Mouse (Mus musculus) left cerebral cortex, adult 11 months (tissue): ENCODE results near the gene Rasgrp2.

ENCODE experiments used
- DNase-seq: peaks from one replicate; pipeline ENCODE4 v3.0.0; 2022; ENCODE audit warnings: low spot score

The Rasgrp2 gene

GRCm38 (mm10) chr19:6382323-6382924 is 16.7 kb upstream of the Rasgrp2 start:
- DNase-seq = no peak

DNA sequence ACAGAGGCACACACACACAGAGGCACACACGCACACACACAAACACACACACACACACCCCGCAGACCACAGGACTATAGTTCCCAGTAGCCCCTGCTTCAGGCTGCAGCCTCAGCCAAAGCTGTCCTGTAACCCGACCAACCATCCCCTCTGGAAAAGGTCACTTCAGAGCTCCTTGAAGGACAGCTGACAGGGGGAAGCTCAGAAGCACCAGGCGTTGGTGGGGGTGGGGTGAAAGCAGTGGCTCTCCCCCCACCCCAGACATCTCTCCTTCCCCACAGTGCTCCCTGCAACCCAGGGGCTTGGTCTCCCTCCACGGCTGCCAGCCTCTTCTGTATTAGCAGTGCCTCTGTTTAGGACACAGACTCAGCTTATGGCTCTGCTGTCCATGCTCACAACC is 15.7 kb upstream of the Rasgrp2 start:
- DNase-seq = no peak

- no peak for DNase-seq
Observed at GRCm38 (mm10) chr19:6384128-6384527, 15.0 kb upstream of the Rasgrp2 start, which contains the start of gene Pygm. Gene Pygm (plus strand): TSS chr19:6384399.

DNA sequence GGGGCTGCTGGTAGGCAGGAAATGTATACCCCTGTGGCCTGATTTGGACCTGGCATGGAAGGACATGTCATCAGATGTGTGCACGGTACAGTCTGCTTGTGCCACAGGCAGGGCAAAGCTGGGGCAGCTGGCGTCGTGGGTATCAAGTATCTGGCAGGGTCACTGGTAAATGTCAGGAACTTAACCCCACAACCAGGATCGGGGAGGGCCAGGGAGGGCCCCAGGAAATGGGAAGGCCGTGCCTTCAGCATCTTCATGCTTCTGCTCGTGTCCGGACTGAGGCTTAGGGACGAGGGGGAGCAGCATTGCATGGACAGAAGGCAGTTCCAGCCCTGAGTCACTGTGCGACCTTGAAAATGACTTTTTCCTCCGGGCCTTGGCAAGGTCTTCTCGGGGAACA is 14.2 kb upstream of the Rasgrp2 start:
- no peak for DNase-seq

GRCm38 (mm10) chr19:6385419-6385818 is 13.7 kb upstream of the Rasgrp2 start:
- no peak for DNase-seq

- DNase-seq = no peak
Observed at GRCm38 (mm10) chr19:6385821-6386220, 13.3 kb upstream of the Rasgrp2 start.

DNA sequence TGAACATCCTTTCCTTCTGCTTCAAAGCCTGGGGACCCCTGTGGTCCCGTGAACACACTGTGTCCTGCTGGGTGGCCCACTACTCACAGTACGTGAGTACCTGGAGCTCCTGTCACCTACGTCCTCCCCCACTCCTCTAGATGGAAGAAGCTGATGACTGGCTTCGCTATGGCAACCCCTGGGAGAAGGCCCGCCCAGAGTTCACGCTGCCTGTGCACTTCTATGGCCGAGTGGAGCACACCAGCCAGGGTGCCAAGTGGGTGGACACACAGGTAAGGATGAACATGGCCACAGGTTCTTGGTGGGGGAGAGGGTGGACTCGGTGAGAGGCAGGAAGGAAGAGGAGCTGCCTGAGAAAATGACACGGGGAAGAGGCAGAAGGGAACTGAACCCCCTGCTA is 12.9 kb upstream of the Rasgrp2 start:
- no peak for DNase-seq

DNA sequence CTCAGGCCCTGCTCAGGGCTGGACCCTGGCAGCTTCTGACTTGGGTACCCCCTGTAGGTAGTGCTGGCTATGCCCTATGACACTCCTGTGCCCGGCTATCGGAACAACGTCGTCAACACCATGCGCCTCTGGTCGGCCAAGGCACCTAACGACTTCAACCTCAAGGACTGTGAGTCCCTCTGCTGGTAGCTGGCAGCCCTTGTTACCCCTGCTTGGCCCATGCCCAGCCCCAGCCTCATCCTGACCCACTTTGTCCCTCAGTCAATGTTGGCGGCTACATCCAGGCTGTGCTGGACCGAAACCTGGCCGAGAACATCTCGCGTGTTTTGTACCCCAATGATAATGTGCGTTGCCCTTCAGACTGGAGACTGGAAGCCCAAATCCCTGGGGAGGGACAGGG is 11.1 kb upstream of the Rasgrp2 start:
- DNase-seq = no peak

DNA sequence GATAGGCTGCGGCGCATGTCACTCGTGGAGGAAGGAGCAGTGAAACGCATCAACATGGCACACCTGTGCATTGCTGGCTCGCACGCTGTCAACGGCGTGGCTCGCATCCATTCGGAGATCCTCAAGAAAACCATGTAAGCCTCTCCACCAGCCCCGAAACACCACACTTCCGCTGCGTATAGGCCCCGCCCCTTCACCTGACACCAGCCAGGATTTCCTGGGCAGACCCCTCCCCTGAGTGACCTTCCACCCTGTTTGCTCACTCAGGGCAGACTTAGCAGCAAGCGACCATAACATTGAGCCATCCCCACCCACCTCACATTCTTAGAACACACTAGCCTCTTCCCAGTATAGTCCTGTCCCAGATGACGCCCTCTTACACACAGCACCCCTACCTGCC is 9.3 kb upstream of the Rasgrp2 start:
- DNase-seq = no peak

DNA sequence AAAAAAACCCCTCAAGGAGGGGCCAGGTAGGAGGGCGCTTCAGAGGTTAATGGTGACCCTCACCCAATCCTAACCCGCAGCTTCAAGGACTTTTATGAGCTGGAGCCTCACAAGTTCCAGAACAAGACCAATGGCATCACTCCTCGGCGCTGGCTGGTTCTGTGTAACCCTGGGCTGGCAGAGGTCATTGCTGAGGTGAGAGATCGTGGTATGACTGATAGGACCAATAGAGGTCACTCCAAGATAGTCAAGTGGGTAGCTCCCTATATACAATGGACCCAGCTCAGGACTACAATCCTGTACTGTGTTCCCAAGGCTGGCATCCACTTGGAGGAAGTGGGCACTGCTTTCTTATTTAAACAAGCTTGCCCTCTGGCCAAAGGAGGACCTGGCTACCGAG is 8.9 kb upstream of the Rasgrp2 start:
- no peak for DNase-seq

DNA sequence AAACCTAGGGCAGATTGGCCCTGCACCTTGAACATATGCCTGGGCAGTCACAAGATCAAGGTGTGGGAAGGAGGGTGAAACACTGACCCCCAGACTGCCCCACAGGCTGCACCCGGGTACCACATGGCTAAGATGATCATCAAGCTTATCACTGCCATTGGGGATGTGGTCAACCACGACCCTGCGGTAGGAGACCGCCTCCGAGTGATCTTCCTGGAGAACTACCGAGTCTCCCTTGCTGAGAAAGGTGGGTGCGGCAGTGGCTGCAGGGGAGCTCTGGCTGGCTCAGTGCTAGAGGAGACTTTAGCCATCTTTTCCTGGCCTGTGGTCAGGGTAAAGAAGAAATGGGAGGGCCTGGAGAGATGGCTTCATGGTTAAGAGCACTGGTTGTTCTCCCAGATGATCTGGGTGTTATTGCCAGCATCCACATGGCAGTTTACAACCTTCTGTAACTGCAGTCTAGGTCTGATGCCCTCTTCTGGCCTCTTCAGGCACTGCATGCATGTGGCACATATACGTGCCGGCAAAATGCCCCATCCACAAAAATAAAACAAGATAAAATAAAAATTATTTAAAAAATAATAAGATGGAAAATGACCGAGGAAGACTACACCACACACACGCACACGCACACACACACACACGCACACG is 6.3 kb upstream of the Rasgrp2 start:
- DNase-seq = no peak

GRCm38 (mm10) chr19:6393637-6394036 is 5.5 kb upstream of the Rasgrp2 start:
- DNase-seq = no peak

- DNase-seq = no peak
Observed at GRCm38 (mm10) chr19:6396237-6396636, 2.9 kb upstream of the Rasgrp2 start.

GRCm38 (mm10) chr19:6397582-6398249 is 1.4 kb upstream of the Rasgrp2 start:
- DNase-seq = no peak

DNA sequence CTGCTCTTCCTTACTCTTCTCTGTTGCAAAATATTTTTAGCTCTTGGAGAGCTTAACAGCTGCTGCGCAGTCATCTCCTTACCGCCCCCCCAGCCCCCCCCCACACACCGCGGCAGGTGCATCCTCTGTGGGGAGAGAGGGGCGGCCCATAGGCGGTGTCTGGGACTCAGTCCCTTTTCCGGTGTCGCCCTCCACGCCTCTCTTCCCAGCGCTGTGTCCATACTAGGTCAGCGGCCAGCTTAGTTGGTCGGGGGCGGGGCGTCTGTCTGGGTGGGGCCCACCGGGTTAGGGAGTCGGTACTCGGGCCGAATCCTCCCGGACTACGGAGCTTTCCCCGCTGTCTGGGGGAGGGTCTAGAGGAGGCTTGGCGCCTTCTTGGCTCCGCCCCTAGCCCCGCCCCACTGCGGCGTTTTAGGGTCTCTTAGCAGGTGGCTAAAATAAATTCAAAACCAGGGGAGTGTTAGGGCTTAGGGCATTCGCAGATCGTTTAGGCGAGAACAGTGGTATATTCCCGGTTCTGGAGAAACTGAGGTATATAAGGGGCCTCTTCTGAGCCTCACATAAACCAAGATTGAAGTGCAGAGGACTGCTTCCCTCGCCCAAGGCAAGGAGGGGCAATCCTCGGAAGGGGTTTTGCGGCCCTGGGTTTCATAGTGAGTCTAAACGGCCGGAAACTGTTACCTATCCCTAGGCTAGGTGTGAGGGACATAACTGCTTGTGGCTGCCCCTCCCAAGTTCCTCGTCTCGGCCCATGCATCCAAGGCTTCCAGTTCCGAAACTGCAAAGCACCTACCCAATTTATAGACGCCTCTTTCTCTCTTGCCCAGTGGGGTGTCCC is 474 bp upstream of the Rasgrp2 start:
- DNase-seq = no peak

DNA sequence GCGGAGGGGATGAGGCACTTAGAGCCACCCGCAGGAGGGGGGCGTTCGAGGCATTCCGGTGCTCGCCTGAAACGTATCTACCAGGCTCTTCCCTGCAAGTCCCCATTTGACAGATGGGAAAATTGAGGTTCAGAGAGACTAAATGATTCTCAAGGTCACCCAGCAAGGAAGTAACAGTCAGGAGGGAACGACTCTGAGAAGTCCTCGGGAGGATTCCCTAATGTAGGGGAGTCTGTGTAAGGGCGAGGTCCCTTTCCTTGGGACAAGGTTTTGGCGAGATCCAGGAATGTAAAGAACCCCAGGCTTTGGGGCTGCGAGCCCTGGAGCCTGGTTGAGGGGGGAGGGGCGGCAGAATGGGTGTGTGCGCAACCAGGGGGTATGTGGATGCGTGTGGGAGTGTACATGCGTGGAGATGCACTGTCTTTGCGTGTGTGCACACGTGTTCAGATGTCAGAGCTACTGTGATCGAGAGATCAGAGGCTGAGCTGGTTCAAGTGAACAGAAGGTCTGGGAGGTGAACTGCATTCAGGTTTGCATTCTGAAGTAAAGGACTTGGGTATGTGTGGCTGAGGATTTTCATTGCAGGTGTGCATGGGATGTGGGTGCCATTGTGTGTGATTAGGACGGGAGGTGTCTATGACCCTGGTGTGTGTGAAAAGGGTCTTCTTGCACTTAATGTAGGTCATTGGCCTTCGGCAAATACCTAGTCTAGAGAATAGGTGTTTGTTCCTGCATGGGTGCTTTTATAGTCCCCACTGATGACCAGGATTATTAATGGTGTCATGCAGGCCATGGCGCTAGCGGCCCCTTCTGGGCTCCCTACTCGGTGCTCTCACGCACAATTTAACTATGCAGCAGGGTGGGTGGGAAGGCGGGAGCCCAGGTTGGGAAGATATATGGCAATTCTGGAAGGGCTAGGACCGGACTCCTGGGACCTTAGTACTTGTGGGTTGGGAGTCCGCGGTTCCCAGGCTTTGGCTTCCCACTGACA is 1.3 kb downstream of the Rasgrp2 start:
- DNase-seq = no peak

- no peak for DNase-seq
Observed at GRCm38 (mm10) chr19:6401131-6401815, 2.1 kb downstream of the Rasgrp2 start.

DNA sequence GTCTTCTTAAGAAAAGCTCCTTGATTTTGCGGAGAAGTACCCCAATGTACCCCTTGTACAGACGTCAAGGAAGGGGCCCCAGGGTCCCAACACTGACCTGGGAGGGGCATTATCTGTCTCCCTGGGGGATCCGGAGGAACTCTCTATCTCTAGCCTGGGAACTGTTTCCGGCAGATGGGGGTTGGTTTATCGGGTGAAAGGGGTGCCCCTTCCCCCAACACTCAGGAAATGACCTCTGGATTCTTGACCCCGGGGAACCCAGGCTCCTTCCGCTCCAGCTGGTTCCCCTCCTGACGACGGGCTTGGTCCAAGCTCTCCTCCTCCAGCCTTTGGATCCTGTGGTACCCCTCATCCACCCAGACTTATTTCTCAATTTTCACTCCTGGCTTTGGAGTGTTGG is 2.8 kb downstream of the Rasgrp2 start:
- no peak for DNase-seq

GRCm38 (mm10) chr19:6403869-6404268 is 4.7 kb downstream of the Rasgrp2 start:
- no peak for DNase-seq

GRCm38 (mm10) chr19:6405433-6405832 is 6.3 kb downstream of the Rasgrp2 start:
- no peak for DNase-seq

- no peak for DNase-seq
Observed at GRCm38 (mm10) chr19:6407109-6407508, 8.0 kb downstream of the Rasgrp2 start.
